Mouse (Mus musculus): ENCODE results near the gene Ndufs6.

The Ndufs6 gene

GRCm38 (mm10) chr13:73327827-73328698 lies at the start of gene Ndufs6, which contains the start of gene Mrpl36:
TSS of gene Ndufs6 (minus strand) at chr13:73328542.
TSS of gene Mrpl36 (plus strand) at chr13:73328513.
- peak; percentile 88 for DNase-seq (ENCODE audit: low spot score)

DNA sequence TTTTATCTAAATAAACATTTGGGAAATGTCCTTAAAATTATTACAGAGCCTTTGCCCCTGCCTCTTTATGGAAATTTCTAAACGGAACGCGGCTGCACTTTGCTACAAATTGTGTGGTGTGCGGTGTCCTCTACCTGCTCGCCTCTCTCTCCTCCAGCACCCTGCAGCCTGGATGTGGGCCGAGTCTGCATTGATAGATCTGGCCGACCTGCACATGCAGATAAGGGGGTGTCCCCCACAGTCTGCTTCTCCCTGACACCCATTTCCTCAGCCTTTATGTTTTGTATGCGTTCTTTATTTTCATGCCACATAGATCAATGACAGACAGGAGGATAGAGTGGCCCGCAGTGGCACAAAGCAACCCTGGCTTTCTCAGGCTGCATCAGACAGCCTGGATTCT lies 49.3 kb upstream of the Ndufs6 start:
- DNase-seq (ENCODE audit: low spot score): no peak

GRCm38 (mm10) chr13:73374612-73375011 lies 46.3 kb upstream of the Ndufs6 start:
- no peak for DNase-seq (ENCODE audit: low spot score)

DNA sequence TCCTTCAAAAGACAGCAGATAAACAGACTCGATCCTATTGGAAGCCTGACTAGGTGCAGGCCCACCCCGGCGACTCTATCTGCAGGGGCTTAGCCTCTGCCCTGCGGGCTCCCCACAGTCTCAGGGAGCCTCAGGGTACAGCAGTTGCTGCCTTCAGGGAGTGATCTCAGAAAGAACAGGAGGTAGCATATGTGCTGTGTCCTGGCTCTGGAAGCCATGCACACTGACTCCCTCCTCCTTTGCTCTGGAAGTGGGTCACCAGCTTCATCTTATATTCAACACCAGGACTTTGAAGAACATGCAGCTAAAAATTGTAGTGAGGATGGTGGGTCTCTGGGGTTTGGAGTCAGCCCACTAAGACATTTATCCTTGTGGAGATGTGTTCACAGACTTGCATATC lies 45.0 kb upstream of the Ndufs6 start:
- no peak for DNase-seq (ENCODE audit: low spot score)

GRCm38 (mm10) chr13:73357106-73357505 lies 28.8 kb upstream of the Ndufs6 start:
- DNase-seq (ENCODE audit: low spot score): no peak

- no peak for DNase-seq (ENCODE audit: low spot score)
Measured at GRCm38 (mm10) chr13:73352491-73352890, 24.1 kb upstream of the Ndufs6 start.

DNA sequence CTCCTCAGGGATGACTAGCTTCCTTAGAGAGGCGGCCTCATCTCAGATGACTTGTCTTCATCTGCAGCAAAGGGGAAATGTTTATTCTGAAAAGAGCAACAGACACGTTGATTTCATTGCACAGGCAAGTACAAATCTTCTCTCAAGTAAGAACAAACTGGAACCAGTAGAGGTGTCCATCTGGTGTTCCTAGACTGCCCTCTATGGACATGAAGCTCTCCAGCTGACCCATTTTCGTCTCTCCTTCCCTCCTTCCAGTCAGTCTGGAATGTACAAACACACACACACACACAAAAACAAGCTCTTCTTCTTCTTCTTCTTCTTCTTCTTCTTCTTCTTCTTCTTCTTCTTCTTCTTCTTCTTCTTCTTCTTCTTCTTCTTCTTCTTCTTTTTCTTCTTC lies 23.6 kb upstream of the Ndufs6 start:
- DNase-seq (ENCODE audit: low spot score): no peak

DNA sequence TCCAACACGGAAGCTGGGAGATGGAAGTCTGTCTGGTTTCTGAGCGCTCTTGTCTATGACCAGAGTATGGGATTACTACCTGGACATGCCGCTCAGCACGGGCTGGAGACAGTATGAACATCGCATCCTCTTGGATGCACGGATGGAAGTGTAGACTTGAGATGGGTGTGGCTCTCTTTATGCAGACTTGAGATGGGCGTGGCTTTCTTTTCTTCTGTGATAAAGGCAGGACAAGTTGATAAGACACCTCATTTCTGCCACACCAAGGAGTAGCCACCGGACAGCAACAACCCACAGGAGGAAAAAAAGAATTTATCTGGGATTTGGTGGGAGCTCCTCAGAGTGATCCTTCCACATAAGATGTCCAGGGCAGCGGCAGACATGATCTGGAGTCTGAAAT lies 22.4 kb upstream of the Ndufs6 start:
- DNase-seq (ENCODE audit: low spot score): no peak

DNA sequence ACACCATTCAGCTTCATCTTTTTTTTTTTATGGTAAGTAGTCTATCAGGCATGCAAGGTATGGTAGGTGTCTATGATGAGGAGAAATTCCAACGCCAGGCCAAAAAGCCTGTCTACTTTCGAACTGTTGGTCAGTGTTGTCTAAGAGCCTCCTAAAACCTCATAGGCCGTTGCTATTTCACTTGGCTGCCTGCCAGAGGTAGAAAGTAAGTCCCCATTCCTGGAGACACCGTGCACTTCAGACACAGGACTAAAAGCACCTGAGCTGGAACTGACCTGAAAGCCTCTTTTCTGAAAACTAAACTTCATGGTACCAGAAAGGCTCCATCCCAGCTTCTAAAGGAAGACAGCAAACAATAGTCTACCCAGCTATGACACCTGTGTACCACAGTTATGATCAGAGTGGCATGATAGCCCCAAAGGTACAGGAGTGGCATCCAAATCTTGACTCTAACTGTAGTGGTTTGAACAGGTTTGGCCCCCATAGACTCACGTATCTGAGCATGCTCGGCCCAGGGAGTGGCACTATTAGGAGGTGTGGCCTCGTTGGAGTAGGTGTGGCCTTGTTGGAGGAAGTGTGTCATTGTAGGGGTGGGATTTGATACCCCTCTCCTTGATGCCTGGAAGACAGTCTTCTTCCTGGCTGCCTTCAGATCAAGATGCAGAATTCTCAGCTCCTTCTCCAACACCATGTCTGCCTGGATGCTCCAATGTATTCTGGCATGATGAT lies 19.7 kb upstream of the Ndufs6 start:
- no peak for DNase-seq (ENCODE audit: low spot score)

- DNase-seq (ENCODE audit: low spot score): no peak
Measured at GRCm38 (mm10) chr13:73347171-73347570, 18.8 kb upstream of the Ndufs6 start.

GRCm38 (mm10) chr13:73346743-73347142 lies 18.4 kb upstream of the Ndufs6 start:
- DNase-seq (ENCODE audit: low spot score): no peak

- DNase-seq (ENCODE audit: low spot score): no peak
Measured at GRCm38 (mm10) chr13:73346131-73346530, 17.8 kb upstream of the Ndufs6 start.

DNA sequence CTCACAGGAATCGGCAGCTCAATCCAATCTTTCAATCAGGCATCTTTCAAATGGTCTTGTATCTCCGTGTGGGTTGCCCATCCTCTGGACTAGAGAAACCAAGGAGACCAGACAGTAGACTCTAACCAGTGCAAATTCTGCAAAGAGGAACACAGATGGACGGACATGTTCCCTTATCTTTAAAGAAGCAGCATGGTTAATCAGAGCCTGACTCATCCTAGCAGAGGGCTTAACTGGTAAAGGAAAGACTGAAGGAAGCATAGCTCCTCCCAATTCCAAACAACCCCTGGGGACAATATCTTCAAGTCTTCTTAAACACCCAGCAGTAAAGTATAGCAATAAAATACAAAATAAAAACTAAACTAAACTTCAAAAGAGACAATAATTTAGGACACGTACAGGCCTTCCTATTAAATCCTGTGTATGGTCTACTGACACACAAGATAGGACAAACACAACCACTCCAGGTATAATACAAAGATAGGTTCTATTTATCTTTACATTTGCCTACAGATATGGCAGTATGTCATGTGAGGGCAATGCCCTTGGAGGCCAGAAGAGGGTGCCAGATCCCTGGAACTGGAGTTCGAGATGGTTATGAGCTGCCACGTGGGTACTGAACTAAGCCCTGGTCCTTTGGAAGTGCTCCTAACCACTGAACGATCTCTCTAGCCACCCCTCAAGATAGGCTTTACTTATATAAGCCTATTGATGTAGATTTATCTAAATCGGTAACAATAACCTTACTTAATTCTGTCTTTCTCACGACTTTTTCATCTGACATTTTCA lies 17.0 kb upstream of the Ndufs6 start:
- DNase-seq (ENCODE audit: low spot score): no peak

GRCm38 (mm10) chr13:73336753-73337152 lies 8.4 kb upstream of the Ndufs6 start:
- DNase-seq (ENCODE audit: low spot score): no peak

GRCm38 (mm10) chr13:73331736-73332135 lies 3.4 kb upstream of the Ndufs6 start:
- DNase-seq (ENCODE audit: low spot score): no peak

- peak; percentile 71 for DNase-seq (ENCODE audit: low spot score)
Measured at GRCm38 (mm10) chr13:73330844-73331501, 2.6 kb upstream of the Ndufs6 start.

GRCm38 (mm10) chr13:73323406-73323805 lies 4.9 kb downstream of the Ndufs6 start:
- DNase-seq (ENCODE audit: low spot score): no peak

DNA sequence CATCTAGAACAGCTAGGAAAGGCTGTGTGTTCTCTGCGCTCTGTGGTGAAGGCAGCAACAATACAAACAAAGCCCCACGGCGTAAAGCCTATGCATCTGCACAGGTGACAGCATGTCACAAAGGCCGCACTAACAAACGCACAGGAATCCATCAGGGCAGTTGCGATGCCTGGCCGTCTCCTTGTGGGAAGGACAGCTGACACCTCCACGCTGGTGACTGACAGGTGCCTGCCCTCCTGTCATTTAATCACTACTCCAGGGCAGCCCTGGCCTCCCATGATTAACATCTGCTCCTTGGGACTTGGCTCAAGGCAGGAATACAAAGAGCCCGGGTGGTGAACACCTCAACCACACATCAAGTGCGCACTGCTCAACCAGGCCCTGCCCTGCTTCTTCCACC lies 5.7 kb downstream of the Ndufs6 start:
- DNase-seq (ENCODE audit: low spot score): no peak

DNA sequence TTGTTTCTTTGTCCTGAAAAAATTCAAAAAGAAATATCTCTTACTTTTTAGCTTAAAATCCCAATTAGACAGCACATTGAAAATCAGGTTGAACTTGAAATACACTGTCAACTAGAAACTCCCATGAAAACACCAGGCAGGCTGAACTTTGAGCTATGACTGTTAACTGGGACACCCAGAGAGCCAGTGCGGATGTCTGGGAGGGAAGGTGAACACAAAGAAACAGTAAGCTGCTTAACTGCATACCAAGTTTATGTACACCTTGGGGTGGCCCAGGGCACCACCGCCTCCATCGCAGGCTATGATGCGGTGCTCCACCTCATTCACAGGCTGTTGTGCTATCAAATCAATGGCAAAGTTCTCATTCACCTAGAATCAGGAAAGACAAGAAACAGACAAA lies 8.3 kb downstream of the Ndufs6 start:
- no peak for DNase-seq (ENCODE audit: low spot score)

GRCm38 (mm10) chr13:73310183-73310929 lies 18.0 kb downstream of the Ndufs6 start:
- DNase-seq (ENCODE audit: low spot score): no peak

DNA sequence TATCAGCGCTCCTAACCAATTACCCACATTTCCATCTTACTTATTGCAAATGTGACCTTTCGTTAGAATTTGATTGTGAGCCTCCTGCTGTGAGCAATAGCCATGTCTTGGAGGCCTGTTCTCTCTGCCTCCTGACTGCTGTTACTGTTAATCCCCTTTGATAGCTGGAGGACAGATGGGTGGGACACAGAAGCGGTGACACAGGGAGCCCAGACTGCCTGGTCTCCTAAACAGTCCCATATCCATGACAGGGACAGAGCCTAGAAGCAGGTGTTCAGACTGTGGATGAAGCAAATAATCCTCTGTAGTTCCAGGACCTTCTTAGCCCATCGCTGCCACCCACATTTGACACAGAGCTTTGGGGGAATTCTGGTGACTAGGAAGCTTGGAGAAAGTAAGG lies 21.9 kb downstream of the Ndufs6 start:
- no peak for DNase-seq (ENCODE audit: low spot score)
